Mouse (Mus musculus): ENCODE data around the gene 4930518I15Rik. TPM values are rescaled to one million over a fixed set of nuclear protein-coding genes. Genes with fewer than 3 reads are reported as not detected.
"Not testable (repeated sequence)": the region's sequence is repeated elsewhere in the genome, so short reads cannot be mapped to it uniquely, and the experiment has no call there.

Gene 4930518I15Rik
- polyA plus RNA-seq, 1 experiment from 2014 or later: 6.7 TPM

- peak overlapping the region; percentile 94 for H3K9ac ChIP-seq (ENCODE audit: low read length)
- ATAC-seq (ENCODE audit: insufficient read depth, low FRiP score): peak; percentile 0; the same call in 1 of the 2 replicates
These were observed 15.7 kb downstream of the 4930518I15Rik start for GRCm38 (mm10) chr2:156841841-156842706.

GRCm38 (mm10) chr2:156841028-156841840, 16.5 kb downstream of the 4930518I15Rik start:
- Histone ChIP-seq H3K4me1 (ENCODE audit: control insufficient read depth, insufficient read depth, low read length) (peaks cover 59% of the 10 kb centered on the region), H3K9me3 (replicated peaks; ENCODE audit: control insufficient read depth, low read length) (no peaks in the 10 kb centered on the region), H3K27me3 (ENCODE audit: control insufficient read depth, insufficient read depth, low read length) (no peaks in the 10 kb centered on the region), H3K9ac (ENCODE audit: low read length) (peak overlapping the region; percentile 94), H3K36me3 (ENCODE audit: control insufficient read depth, insufficient read depth, low read length) (no peaks in the 10 kb centered on the region), H3K4me3 (replicated peaks; ENCODE audit: low read length) (peak overlapping the region; percentile 88), H3K4me2 (ENCODE audit: low read depth, low read length) (peak overlapping the region; percentile 63), H3K27ac (ENCODE audit: low read length) (peak overlapping the region; percentile 95)
- WGBS: under 1% methylated on average over 41 of the region's 42 CpGs
- ATAC-seq (ENCODE audit: insufficient read depth, low FRiP score): peak; percentile 30

More at GRCm38 (mm10) chr2:156841841-156842706, 15.7 kb downstream of the 4930518I15Rik start:
- Histone ChIP-seq H3K36me3 (ENCODE audit: control insufficient read depth, insufficient read depth, low read length) (no peaks in the 10 kb centered on the region), H3K9me3 (replicated peaks; ENCODE audit: control insufficient read depth, low read length) (no peaks in the 10 kb centered on the region), H3K27me3 (ENCODE audit: control insufficient read depth, insufficient read depth, low read length) (no peaks in the 10 kb centered on the region), H3K4me2 (ENCODE audit: low read depth, low read length) (peak overlapping the region; percentile 63), H3K27ac (ENCODE audit: low read length) (peak overlapping the region; percentile 95), H3K4me3 (replicated peaks; ENCODE audit: low read length) (peak overlapping the region; percentile 88), H3K4me1 (ENCODE audit: control insufficient read depth, insufficient read depth, low read length) (peaks cover 59% of the 10 kb centered on the region)
- WGBS: 5% methylated on average over 20 of the region's 20 CpGs

DNA sequence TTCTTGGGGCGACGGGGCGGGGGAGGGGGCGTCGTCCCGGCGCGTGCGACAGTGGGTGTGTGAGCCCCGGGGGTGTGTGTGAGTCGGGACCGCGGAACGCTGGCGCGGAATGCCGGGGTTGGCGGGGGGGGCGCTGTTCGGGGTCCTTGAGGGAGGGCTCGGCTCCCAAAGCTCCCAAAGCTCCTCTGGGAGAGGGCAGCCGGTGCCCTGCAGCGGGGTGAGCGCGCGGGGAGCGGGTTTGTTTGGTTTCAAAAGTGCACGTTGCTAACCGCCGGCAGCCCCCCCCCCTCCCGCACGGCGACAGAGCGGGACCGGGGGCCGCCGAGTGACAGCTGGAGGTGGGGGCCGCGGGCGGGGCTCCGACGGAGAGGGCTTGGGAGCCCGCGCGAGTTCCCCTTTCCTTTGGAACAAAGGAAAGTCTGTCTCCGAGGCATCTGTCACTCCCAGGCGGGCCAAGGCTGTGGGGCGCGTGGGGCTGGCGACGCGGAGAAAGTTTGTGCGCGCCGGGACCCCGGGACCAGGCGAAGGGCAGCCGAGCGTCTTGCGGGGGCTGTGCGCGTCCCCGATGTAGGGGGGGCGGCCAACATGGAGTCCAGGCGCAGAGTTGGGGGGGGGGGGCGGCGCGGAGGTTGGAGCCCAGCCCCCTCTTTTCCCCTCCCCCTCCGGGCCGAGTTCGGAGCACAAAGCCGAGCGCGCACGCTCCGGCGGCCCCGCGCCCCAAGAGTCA, 17.3 kb downstream of the 4930518I15Rik start:
- H3K9ac ChIP-seq (ENCODE audit: low read length): peak overlapping the region; percentile 94
- peaks cover 52% of the 10 kb centered on the region for H3K4me1 ChIP-seq (ENCODE audit: control insufficient read depth, insufficient read depth, low read length)
- peak overlapping the region; percentile 63 for H3K4me2 ChIP-seq (ENCODE audit: low read depth, low read length)
- peak; percentile 25 for ATAC-seq (ENCODE audit: insufficient read depth, low FRiP score)
- 1% methylated on average over 62 of the region's 79 CpGs for WGBS
- 0 out of 2 replicates have a peak, but pooled peaks cover 4% of the 10 kb centered on the region for H3K36me3 ChIP-seq (ENCODE audit: control insufficient read depth, insufficient read depth, low read length)
- H3K4me3 ChIP-seq (replicated peaks; ENCODE audit: low read length): peak overlapping the region; percentile 88
- H3K27me3 ChIP-seq (ENCODE audit: control insufficient read depth, insufficient read depth, low read length): no peaks in the 10 kb centered on the region
- H3K9me3 ChIP-seq (replicated peaks; ENCODE audit: control insufficient read depth, low read length): no peaks in the 10 kb centered on the region
- H3K27ac ChIP-seq (ENCODE audit: low read length): peak overlapping the region; percentile 95

DNA sequence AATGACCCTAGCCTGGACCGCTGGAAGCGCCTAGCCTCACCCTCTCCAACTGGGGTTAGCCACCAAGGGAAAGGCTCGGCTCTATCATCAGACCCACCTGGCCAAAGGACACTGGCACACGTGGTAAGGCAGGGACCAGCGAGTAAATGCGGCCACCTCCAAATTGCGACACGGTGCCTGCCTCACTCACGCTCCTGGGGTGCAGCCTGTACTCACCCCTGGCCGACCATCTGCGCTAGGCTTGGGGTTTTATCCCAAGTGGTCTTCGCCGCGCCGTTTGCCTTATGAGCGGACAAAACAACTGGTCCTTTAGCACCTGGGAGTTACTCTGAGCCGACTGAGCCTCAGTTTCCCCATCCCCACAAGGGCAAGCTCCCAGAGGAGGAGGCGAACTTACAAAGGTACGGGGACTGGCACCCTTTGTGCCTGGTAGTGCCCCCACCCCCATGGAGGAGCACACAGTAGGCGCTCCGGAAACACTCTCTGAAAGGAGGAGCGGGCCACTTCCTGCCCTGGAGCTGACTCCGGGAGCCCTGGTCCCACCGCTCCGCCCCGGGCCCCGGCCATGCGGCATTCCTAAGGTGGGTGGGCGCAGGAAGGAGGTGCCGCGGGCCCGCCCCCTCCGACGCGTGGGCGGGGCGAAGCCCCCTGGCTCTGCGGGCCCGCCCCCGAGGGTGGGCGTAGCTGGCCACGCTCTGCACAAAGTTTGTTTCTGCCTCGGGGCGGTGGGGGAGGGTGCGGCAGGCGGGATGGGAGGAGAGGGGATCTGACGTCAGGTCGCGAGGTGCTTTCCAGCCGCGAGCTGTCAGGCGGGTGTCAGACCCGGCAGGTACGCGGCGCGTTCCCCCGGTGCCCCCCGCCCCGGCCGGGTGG, 18.2 kb downstream of the 4930518I15Rik start, which contains the start of gene Tgif2:
TSS of gene Tgif2 (plus strand) at position 689 of the 873 bp plus-strand sequence.
- Histone ChIP-seq H3K9ac (ENCODE audit: low read length) (peak within 1 kb of the TSS; percentile 94), H3K27ac (ENCODE audit: low read length) (peak within 1 kb of the TSS; percentile 95), H3K9me3 (replicated peaks; ENCODE audit: control insufficient read depth, low read length) (no peaks in the 10 kb centered on the region), H3K4me3 (replicated peaks; ENCODE audit: low read length) (peak within 1 kb of the TSS; percentile 88), H3K27me3 (ENCODE audit: control insufficient read depth, insufficient read depth, low read length) (no peaks in the 10 kb centered on the region), H3K4me1 (ENCODE audit: control insufficient read depth, insufficient read depth, low read length) (peaks cover 42% of the 10 kb centered on the region), H3K4me2 (ENCODE audit: low read depth, low read length) (peak within 1 kb of the TSS; percentile 63), H3K36me3 (ENCODE audit: control insufficient read depth, insufficient read depth, low read length) (0 out of 2 replicates have a peak, but pooled peaks cover 8% of the 10 kb centered on the region)
- ATAC-seq (ENCODE audit: insufficient read depth, low FRiP score): peak; percentile 88
- 3% methylated on average over 61 of the region's 61 CpGs for WGBS

GRCm38 (mm10) chr2:156838839-156839238, 18.9 kb downstream of the 4930518I15Rik start:
- WGBS: 48% methylated on average over 6 of the region's 6 CpGs
- peak overlapping the region; percentile 88 for H3K4me3 ChIP-seq (replicated peaks; ENCODE audit: low read length)
- H3K27ac ChIP-seq (ENCODE audit: low read length): peak overlapping the region; percentile 95; the same call in 1 of the 2 replicates

GRCm38 (mm10) chr2:156834336-156834735, 23.4 kb downstream of the 4930518I15Rik start:
- H3K9me3 ChIP-seq (replicated peaks; ENCODE audit: control insufficient read depth, low read length): peaks cover 19% of the 10 kb centered on the region
- no peak overlapping the region for H3K4me3 ChIP-seq (replicated peaks; ENCODE audit: low read length)
- H3K27me3 ChIP-seq (ENCODE audit: control insufficient read depth, insufficient read depth, low read length): no peaks in the 10 kb centered on the region
- WGBS: 96% methylated on average over 11 of the region's 11 CpGs
- H3K9ac ChIP-seq (ENCODE audit: low read length): no peak overlapping the region
- H3K36me3 ChIP-seq (ENCODE audit: control insufficient read depth, insufficient read depth, low read length): peaks cover 38% of the 10 kb centered on the region
- peaks cover 13% of the 10 kb centered on the region; the same call in 1 of the 2 replicates for H3K4me1 ChIP-seq (ENCODE audit: control insufficient read depth, insufficient read depth, low read length)
- H3K4me2 ChIP-seq (ENCODE audit: low read depth, low read length): no peak overlapping the region
- no peak for ATAC-seq (ENCODE audit: insufficient read depth, low FRiP score)
- no peak overlapping the region for H3K27ac ChIP-seq (ENCODE audit: low read length)

More at GRCm38 (mm10) chr2:156838839-156839238, 18.9 kb downstream of the 4930518I15Rik start:
- no peaks in the 10 kb centered on the region for H3K27me3 ChIP-seq (ENCODE audit: control insufficient read depth, insufficient read depth, low read length)
- H3K4me1 ChIP-seq (ENCODE audit: control insufficient read depth, insufficient read depth, low read length): peaks cover 39% of the 10 kb centered on the region
- H3K9ac ChIP-seq (ENCODE audit: low read length): peak overlapping the region; percentile 94
- H3K4me2 ChIP-seq (ENCODE audit: low read depth, low read length): peak overlapping the region; percentile 63
- ATAC-seq (ENCODE audit: insufficient read depth, low FRiP score): no peak
- H3K9me3 ChIP-seq (replicated peaks; ENCODE audit: control insufficient read depth, low read length): no peaks in the 10 kb centered on the region
- 0 out of 2 replicates have a peak, but pooled peaks cover 10% of the 10 kb centered on the region for H3K36me3 ChIP-seq (ENCODE audit: control insufficient read depth, insufficient read depth, low read length)

GRCm38 (mm10) chr2:156825128-156825527, 32.6 kb downstream of the 4930518I15Rik start:
- WGBS: 86% methylated on average over 6 of the region's 6 CpGs
- H3K4me2 ChIP-seq (ENCODE audit: low read depth, low read length); H3K9ac ChIP-seq (ENCODE audit: low read length); H3K27ac ChIP-seq (ENCODE audit: low read length); H3K4me1 ChIP-seq (ENCODE audit: control insufficient read depth, insufficient read depth, low read length); H3K9me3 ChIP-seq (replicated peaks; ENCODE audit: control insufficient read depth, low read length); H3K27me3 ChIP-seq (ENCODE audit: control insufficient read depth, insufficient read depth, low read length); ATAC-seq (ENCODE audit: insufficient read depth, low FRiP score); H3K36me3 ChIP-seq (ENCODE audit: control insufficient read depth, insufficient read depth, low read length); H3K4me3 ChIP-seq (replicated peaks; ENCODE audit: low read length): not testable (repeated sequence)

- 67% methylated on average over 1 of the region's 1 CpGs for WGBS
- H3K9ac ChIP-seq (ENCODE audit: low read length): no peak overlapping the region
- ATAC-seq (ENCODE audit: insufficient read depth, low FRiP score): no peak
- H3K4me3 ChIP-seq (replicated peaks; ENCODE audit: low read length): no peak overlapping the region
- H3K27ac ChIP-seq (ENCODE audit: low read length): no peak overlapping the region
- no peaks in the 10 kb centered on the region for H3K9me3 ChIP-seq (replicated peaks; ENCODE audit: control insufficient read depth, low read length)
- no peaks in the 10 kb centered on the region for H3K36me3 ChIP-seq (ENCODE audit: control insufficient read depth, insufficient read depth, low read length)
- peaks cover 15% of the 10 kb centered on the region for H3K4me1 ChIP-seq (ENCODE audit: control insufficient read depth, insufficient read depth, low read length)
- no peaks in the 10 kb centered on the region for H3K27me3 ChIP-seq (ENCODE audit: control insufficient read depth, insufficient read depth, low read length)
- H3K4me2 ChIP-seq (ENCODE audit: low read depth, low read length): no peak overlapping the region
These were observed 41.6 kb downstream of the 4930518I15Rik start for GRCm38 (mm10) chr2:156816116-156816515.
